Mouse (Mus musculus) left cerebral cortex, adult 11 months (tissue): ENCODE measurements at regions not wholly inside any gene's neighbourhood (a gene's known extent, or its start where the extent isn't known, plus 50 kb on each side); places are given as distances from the start of the nearest gene placed in this dataset.

Source experiments
- DNase-seq: peaks from one replicate; pipeline ENCODE4 v3.0.0; 2022; ENCODE audit warnings: low spot score

DNA sequence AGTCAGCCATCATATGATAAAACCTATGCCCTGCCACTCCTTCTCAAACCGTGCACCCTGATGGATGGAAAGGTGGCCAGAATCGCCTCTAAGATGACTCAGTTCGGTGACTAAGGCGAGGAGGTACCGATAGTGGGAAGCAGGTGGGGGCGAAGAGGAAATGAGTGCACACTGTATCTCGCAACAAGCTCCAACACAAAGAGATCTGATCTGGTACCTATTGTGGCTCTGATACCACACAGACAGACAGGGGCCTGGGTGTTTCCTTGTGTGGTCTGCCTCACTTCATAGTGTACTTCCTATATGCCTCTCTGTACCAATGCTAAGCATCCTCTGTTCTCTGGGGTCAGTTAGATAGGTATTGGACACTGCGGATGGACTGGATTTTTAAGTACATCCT is 178.0 kb upstream of the Lpp start:
- no peak for DNase-seq

DNA sequence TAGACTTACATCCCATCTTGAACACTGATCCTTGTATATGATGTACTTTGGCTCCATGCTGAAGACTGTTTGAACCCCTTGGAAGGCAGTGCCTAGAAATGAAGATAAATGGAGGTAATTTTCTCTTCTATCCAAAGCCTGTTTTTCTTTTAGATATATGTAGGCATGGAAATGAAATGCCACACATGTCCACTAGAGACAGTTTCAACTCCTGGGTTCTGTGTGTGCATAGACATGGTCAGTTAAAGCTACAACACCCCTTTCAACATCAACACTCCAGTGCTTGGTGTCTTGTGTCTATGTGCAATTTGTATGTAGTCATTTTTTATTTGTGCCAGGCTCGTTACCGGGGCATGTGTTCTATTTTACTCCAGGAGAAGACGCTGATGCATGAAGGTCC is 179.7 kb upstream of the Lpp start:
- DNase-seq, result no peak

DNA sequence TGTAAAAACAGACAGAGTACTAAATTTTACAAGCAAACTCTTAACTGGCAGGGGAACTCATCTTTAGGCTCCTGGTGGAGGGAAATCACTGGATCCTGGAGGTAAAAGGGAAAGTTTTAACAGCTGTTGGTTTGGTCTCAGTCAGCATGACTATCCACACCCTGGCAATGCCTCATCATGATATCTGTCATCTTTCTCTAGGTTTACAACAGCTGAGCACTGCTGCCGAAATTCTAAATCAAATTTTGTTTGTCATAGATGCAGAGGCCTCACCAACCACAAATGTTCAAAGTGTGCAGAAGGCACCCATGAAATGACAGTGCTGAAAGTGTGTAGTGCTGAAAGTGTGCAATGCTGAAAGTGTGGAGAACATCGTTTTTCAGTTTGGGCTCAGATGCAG is 180.6 kb upstream of the Lpp start:
- no peak for DNase-seq

DNA sequence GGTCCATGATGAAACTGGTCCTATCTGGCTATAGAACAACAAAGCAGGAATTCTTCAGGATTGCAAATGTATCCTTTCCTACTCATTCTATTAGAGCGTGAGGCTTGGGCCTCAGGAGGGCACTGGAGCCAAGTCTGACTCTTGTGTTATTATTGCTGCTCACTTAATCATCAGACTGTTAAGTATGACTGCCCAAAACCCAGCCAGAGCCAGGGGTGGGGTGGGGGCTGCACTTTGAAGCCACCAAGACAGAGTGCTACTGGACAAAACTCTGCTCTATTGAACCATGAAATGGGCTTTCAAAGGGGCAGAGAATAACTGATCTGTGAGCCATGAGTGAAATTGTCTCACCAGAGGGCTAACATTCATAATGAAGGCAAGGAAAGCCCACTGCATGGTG is 181.7 kb upstream of the Lpp start:
- no peak for DNase-seq

DNA sequence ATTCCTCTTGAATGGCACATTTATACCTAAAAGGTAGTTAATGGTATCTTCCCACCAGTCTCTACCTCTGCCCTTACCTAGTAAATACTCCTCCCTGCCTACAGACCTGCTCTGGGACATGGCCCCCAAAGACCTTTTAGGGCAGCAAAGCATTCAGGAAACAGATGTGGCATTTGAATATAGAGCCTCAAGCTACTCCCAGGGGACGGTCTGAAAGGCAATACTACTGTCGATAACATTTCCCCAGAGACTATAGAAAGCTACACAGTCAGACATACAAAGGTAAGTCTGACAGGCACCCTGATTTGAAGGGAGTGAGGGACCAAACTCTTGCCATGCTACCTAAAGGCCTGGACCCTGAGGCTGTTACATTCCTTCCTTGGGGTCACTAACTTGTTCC is 184.4 kb upstream of the Lpp start:
- DNase-seq, result no peak

DNA sequence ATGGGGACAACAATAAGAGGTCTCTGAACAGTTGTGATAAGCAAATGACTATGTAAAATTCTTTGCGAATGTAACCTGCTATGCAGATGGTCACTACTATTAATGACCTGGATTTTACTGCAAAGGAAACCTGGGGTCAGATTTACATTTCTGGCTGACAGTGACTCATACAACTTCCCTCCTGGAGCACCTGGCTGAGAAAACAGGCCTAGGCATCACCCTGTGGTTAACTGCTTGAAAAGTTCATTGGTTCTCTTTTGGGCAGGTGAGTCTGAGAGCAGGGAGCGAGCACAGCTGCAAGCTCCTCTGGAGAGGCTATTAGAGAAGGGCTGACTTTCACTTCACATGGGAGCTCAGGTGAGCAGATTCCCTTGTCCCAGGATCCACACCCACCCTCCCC is 185.2 kb upstream of the Lpp start:
- DNase-seq, result no peak

DNA sequence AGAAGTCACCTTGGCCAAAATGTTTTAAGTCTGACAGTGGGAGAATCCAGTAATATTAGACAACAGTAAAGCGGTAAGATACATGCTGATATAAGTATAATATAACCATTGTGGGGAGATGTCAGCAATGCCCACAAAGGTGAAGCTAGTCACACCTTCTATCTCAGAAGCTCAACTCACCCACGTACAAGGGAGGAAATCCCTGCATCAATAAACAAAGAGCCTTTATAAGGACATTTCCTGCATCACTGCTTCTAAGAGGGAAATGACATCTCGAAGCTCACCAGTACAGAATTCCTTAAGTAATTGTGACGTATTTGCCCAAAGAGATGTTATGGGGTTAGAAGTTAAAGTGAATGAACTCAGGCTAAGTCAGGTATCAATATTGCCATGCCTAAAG is 186.3 kb upstream of the Lpp start:
- DNase-seq, result no peak

DNA sequence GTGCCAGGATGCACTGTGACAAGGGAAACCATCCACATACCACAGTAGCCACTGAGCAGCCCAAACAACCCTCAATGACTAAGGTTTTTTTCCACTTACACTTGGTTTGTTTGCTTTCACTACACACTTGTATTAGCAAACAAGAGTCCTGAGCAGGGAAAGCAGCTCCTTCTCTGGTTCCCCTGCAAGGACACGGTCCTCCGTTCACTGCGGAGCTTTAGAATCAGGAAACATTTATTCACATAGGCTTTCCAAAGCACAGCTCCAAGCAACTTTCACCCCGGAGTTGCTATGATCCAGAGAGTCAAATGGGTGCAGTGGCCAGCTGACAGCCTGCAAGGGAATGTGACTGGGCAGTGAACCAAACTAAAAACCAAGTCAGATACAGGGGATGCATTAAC is 186.8 kb upstream of the Lpp start:
- DNase-seq, result no peak

DNA sequence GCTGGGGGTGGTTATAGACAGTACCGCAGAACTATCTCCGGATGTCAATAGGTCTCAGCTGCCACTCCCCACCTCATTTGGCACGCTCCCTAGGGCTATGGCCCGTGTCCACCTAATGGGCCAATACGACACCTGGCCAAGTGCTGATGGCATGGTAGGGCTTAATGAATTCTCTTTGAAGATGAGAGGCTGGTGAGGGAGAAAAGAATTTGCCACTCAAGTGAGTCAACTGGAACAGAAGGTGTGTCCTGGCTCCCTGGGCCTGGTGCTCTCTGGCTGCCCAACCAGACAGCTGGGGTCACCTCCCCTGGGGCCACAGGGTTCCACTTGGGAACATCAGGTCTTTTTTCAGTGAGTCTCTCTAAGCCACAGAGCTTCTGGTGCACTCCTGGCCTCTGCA is 187.7 kb upstream of the Lpp start:
- no peak for DNase-seq

DNA sequence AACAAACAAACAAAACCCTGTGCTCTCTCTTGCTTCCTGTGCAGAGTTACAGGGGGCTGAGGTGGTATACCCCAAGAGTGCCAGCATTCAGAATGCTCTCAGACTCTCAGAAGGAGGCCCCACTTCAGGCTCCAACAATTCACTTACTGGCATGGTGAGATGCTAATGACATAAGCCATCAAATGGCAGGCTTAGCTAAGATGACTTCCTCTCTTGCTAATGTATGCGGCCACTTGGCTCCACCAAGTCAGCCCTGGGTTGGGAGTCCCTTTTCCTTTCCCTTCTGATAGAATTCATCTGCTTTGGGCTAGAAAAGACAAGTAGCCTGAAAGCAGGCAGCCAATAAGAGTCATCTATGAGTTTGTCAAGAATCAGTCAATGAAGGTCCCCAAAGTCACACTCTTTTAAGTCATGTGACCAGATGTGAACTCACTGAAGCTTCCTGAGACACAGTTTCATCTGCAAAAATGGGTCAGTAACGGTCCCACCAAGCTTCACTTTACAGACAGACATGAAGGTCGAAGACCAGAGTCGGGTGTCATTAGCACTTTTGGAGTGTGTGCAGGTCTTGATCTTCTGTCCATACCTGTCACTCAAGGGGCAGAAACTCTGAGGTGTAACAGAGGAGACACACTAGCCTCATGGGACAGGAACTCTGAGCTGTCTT is 189.1 kb upstream of the Lpp start:
- DNase-seq, result no peak

DNA sequence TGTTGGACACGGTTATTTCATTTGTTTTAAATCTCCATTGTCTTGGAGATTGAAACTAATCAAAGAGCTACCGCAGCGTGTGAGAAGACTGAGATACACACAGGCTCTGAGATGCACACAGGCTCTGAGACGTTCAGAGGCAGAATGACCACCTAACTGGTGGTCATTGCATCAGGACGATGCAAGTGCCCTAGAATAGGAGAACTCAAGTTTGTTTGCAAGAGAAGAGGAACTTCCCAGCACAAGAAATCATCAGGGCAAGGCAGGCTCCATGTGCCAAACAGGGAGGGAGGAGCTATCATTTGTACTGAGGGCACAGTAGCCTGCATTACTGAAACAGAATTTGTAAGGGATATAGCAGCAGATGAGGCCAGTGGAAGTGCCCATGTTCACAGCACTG is 190.7 kb upstream of the Lpp start:
- no peak for DNase-seq

DNA sequence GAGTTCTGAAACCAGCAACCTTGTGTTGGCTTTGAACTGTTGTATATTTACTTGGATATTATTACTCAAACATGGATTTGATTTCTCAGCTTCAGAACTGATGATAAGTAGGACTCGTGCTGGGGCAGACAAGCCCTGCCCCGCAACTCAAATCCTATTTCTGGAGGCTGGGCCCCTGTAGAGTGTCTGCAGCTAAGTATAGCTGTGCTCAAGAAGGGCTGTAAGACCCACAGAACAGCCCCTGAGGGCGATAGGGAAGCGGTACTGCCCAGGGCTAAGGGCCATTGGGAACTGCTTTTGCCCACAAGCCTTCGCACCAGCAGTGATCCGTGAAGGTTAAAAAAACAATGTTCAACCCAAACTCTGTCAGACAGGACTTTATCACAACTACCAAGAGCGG is 191.9 kb upstream of the Lpp start:
- DNase-seq, result no peak

DNA sequence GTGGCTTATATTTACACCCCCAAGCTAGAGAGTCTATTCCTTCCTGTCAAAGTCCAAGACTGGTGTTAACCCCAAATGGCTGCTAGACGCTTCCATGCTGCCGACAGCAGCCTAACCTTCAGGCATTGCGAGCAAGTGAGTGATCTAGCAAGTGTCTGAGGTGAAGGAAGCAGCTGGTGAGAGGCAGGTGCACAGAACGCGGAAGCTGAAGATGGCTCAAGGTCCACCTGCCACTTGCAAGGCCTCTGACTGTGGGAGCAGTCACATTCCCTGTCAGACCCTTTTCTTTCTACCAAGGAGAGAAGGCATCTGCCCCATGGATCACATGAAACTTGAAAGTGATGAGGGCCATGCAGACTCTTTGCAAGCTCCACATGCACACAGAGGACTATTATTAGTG is 193.1 kb upstream of the Lpp start:
- DNase-seq, result no peak

DNA sequence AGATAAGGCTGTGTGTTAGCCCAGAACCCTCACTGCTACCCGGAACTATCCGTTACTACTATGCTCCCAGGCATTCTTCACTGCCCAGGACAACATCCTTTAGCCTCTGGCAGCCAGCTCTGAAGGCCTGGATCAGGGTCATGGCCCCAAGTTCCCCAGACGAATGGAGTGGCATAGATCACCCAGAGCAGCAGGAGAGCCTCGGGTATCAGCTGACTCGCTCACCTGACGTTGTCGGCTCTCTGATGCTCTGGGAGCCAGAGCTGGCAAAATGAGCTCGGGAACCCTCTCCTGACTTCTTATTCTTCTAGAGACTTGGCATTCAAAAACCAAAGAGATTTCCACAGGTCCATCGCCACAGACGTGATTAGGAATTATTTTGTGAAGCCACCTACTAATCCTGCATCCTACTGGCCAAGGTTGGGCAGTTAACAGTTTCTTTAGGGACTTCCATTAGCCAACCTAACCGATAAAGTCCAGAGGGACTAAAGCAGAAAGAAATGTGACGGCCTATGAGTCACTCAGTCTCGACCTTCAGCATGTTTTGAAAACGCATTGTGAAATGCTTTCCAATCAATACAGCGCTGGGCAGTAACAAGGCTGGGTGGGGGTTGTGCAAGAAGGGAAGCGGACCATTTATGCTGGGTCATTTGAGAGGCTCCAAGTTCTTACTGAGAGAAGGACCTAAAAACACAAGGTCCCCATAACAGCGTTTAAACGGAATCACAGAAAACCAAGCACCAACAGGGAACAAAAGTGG is 193.7 kb upstream of the Lpp start:
- DNase-seq, result no peak

DNA sequence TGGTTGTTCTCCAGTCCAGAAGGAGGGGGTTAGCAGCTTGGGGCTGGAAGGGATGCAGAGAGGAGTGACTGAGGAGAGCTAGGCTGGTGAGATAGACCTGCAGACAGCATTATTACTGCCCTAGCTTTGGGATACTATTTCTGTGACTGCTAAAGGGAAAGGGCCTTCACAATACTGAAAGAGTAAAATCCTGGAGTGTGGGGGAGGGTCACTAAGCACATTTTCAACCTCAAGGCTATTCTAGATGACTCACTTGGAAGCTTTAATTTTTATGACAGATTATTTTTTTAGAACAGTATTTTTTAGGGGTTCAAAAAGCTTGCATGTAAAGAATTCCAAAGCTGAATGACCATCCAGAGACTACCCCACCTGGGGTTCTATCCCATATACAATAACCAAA is 195.0 kb upstream of the Lpp start:
- DNase-seq, result no peak

DNA sequence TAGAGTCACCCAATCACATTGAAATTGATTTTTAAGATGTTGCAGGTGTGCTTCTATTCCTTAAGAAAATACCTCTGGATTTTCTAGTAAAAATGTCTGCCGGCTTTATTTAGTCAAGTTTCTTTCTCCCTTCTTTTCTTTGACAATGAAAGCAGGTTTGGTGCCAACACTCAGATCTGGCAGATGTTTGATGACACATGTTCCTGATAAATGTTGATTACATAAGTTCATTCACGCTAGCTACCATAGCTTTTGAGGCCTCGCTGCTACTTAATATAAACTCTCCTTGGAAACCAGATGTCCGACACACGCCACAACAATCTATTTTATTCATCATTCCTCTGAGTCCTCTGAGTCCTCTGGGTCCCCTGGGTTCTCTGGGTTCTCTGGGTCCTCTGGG is 195.7 kb upstream of the Lpp start:
- DNase-seq, result no peak

DNA sequence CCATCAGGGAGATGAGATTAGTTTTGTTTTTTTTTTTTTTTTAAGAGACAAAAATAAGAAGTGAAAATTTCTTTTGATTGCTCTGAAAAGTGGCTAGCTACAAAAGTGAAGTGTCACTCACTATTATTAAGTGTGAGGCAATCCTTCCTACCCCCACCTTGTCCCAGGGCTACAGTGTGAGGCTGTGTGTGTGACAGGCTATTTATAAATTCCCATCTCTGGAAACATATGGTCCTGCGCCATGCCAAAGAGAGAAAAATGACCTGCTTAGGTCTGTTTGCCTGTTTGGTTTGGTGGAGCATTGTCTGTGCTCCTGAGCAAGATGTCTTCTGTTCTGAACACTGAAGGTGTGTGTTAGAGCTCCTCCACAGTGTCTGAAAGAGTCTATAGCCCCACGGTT is 199.4 kb upstream of the Lpp start:
- no peak for DNase-seq

DNA sequence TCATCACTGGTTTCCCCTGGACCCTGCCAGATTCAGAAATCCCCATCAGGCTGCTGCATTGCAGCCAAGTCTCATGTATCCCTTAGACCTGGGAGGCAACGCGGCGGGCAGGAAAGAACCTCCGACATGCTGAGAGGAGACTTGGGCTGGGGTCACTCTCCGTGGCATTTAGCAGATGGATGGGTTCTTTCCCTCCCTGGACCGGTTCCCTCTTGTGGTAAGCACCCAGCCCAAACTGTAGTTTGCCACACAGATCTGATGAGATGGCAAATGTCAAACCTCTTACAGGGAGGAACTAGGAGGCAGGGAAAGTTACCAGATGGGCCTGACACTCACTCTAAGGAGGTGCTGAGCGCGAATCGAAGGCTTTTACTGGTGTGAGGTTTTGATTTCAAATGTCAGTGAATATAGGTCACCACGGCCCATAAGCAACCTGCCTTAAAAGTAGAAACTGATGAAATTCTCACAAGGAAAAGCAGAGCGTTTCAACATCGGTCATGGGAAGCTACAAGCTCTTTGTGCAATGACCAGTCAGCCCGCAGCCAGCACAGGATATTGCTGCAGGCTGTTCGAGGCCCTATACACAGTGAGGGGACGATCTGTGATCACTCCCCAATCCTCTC is 199.9 kb upstream of the Lpp start:
- no peak for DNase-seq

DNA sequence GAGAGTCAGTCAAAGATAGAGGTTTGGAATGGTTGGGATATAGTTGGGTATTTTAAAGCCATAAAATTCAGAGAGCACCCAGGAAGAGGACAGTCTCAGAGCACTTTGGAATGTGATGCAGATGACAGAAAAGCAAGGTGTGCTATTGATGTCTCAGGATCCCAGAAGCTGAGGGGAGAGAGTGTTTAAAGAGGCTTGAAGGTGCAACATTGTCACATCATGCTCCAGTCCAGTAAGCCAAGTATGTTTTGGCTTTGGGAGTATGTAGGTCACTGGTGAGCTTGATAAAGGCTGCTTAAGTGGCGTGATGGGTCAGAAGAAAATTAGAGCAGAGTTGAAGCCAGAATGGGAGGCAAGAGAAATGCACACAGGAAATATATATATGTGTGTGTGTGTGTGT is 201.3 kb upstream of the Lpp start:
- DNase-seq, result no peak

DNA sequence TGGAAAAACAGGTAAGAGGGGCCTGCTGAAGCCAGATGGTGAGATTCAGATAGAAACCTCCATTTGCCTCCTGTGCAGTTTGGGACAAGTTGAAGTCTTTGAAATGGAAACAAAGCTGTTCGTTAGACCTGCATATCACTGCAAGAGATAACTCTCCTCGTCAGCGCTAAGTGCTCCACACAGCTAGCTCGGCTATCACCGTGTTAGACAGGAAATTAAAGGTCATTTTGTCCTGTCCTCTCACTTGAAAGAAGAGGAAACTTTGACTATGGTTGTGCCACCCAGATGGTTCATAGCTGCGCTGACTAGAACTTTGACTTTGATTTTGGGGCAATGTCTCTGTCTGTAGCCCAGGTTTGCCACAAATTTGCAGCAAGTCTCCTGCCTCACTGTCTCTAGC is 198.5 kb upstream of the Bcl6 start:
- DNase-seq, result no peak

DNA sequence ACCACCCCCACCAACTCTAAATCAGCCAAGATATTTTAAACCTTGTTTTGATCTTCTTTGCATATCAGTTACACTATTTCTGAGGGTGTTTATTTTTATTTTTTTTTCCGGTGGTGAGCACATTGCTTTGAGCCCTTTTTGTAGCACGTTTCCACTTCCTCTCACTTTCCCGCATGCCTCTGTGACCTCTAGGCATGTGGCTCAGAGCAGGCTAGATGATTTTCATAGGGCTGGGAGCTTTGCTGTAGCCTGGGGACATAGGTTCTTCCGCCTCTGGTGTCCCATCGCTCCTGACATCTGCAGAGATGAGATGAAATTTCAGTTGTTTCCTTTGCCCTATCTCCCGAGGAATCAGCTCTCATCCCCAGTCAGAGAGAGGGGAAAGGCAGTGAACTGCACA is 197.3 kb upstream of the Bcl6 start:
- no peak for DNase-seq

DNA sequence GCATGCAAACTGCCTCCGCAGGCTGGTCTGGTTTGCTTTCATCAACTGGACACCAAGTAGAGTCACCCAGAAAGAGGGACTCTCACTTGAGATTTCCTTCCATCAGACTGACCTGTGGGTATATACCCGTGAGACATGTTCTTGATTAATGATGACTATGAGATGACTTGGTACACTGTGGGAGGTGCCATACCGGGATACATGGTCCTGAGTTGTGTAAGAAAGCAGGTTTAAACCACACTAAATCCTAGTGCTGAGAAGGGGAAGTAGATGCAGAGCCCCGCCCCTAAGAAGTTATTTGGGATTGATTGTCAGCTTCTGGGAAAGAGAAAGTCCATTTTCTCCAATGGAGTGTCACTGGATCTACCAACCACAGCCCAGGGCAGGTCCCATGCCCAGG is 196.2 kb upstream of the Bcl6 start:
- DNase-seq, result no peak

DNA sequence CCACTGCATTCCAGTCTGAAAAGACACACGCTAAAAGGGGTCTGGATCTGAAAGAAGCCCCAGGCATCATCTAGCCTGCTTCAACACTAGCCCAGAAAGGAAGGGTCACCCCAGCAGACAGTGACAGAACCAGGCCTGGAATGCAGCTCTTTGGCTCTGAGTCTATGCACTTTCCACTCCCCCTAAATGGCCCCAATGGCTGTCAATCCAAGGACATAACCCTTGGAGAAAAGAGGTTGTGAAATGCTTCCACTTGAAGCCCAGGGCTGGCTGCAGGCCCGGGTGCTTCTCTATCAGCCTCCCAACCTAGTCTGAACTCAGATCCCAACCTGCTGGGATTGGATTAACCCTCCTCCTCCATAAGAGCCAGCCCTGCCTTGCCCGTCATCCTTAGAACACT is 194.6 kb upstream of the Bcl6 start:
- no peak for DNase-seq

DNA sequence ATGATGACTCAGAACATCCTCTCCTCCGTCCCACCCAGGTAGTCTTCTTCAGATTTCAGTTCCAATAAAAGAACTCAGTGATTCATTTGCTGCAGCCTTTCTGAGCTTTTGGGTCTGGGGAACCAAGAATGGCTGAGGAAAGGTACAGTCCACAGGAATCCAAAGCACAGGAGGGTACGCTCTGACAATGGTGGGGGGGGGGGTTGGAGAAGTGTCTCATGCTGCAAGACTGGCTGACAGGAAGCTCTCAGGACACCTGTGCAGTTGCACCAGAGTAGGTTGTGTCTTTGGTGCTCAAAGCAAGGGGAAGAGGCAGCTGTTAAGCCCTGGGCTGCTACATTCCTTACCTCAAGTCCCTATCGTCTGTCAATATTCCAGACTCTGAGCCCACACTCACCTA is 192.7 kb upstream of the Bcl6 start:
- no peak for DNase-seq
